Mouse (Mus musculus) thymus, postnatal 25 days (tissue): Measurements from ENCODE around the gene Scn4b.

Experiments
- DNase-seq: peaks from one replicate; pipeline ENCODE4 v3.0.0; 2022

Gene Scn4b

GRCm38 (mm10) chr9:45138191-45139032 is at the start of gene Scn4b:
Gene Scn4b (plus strand): TSS chr9:45138395.
- DNase-seq: peak; percentile 68

GRCm38 (mm10) chr9:45090811-45091210 is 47.4 kb upstream of the Scn4b start:
- no peak for DNase-seq

- DNase-seq: no peak
Measured at GRCm38 (mm10) chr9:45092641-45093040, 45.6 kb upstream of the Scn4b start.

- no peak for DNase-seq
Measured at GRCm38 (mm10) chr9:45095149-45095937, 42.9 kb upstream of the Scn4b start.

GRCm38 (mm10) chr9:45097877-45098276 is 40.3 kb upstream of the Scn4b start:
- DNase-seq: no peak

GRCm38 (mm10) chr9:45098426-45098825 is 39.8 kb upstream of the Scn4b start:
- peak; percentile 64 for DNase-seq

GRCm38 (mm10) chr9:45102528-45102927 is 35.7 kb upstream of the Scn4b start:
- no peak for DNase-seq

GRCm38 (mm10) chr9:45103211-45103979 is 34.8 kb upstream of the Scn4b start:
- no peak for DNase-seq

- no peak for DNase-seq
Measured at GRCm38 (mm10) chr9:45105596-45106374, 32.4 kb upstream of the Scn4b start.

GRCm38 (mm10) chr9:45115706-45116105 is 22.5 kb upstream of the Scn4b start:
- no peak for DNase-seq

GRCm38 (mm10) chr9:45116819-45117218 is 21.4 kb upstream of the Scn4b start:
- peak; percentile 34 for DNase-seq

- peak; percentile 54 for DNase-seq
Measured at GRCm38 (mm10) chr9:45117741-45118431, 20.3 kb upstream of the Scn4b start, which contains the start of gene Scn2b. Gene Scn2b (plus strand): TSS chr9:45117782.

GRCm38 (mm10) chr9:45118552-45118951 is 19.6 kb upstream of the Scn4b start:
- DNase-seq: no peak

GRCm38 (mm10) chr9:45119316-45119953 is 18.8 kb upstream of the Scn4b start:
- DNase-seq: no peak

- no peak for DNase-seq
Measured at GRCm38 (mm10) chr9:45119954-45120530, 18.2 kb upstream of the Scn4b start.

- no peak for DNase-seq
Measured at GRCm38 (mm10) chr9:45120567-45120966, 17.6 kb upstream of the Scn4b start.

GRCm38 (mm10) chr9:45121001-45121400 is 17.2 kb upstream of the Scn4b start:
- peak; percentile 84 for DNase-seq

GRCm38 (mm10) chr9:45121769-45122168 is 16.4 kb upstream of the Scn4b start:
- DNase-seq: peak; percentile 90

- DNase-seq: peak; percentile 74
Measured at GRCm38 (mm10) chr9:45122209-45122761, 15.9 kb upstream of the Scn4b start.

GRCm38 (mm10) chr9:45125211-45125610 is 13.0 kb upstream of the Scn4b start:
- no peak for DNase-seq
